Mouse (Mus musculus): ENCODE results near the gene BC048507. TPM values are rescaled to one million over a fixed set of nuclear protein-coding genes. Genes with fewer than 3 reads are reported as not detected.

BC048507 gene
- total and polyA plus RNA-seq, 3 experiments: not detected

DNA sequence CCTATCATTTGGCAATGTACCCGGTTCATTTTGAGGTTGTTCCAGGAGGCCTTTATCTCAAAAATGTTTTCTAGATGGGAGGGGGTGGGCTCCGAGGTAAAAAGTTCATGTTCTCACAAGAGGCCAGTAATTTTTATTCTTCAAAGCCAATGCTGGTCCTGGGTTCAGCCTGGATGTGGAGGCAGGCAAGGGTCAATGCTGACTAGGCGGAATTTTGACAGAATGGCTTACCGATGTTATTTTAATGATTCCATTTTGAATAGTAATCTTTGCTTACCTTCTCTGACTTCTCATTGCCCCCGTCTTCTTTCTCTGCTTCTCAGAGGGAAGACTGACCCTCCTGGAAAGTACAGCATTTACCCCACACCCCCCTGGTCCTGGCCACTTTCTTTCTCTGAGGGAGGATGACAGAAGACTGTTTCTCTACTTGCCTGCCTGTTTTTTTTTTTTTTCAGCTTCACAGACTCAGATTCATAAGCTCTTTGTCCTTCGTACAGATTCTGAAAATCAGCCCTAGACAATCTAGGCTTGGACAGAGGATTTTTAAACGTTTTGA lies 13.7 kb downstream of the BC048507 start:
- H3K79me2 ChIP-seq (ENCODE audit: control insufficient read depth, insufficient read depth, low read length, poor library complexity): no peaks in the 10 kb centered on the region
- no peak overlapping the region for H3K9ac ChIP-seq (ENCODE audit: control insufficient read depth, low read depth, low read length, poor library complexity, severe bottlenecking)
- no peak overlapping the region for H3K4me3 ChIP-seq (ENCODE audit: control insufficient read depth in 1 of 2, insufficient read depth in 1 of 2, low read depth in 2 of 2, low read length in 2 of 2)
- no peaks in the 10 kb centered on the region for H3K4me1 ChIP-seq (ENCODE audit: control insufficient read depth in 1 of 2, insufficient read depth in 2 of 2, low read length in 2 of 2)
- H3K9me3 ChIP-seq (replicated peaks; ENCODE audit: insufficient read depth, low read length): no peaks in the 10 kb centered on the region
- no peak for DNase-seq (ENCODE audit: low read depth, low spot score)
- no peak overlapping the region for H3K27ac ChIP-seq (ENCODE audit: control insufficient read depth, low read depth, low read length)
- no peaks in the 10 kb centered on the region for H3K36me3 ChIP-seq (ENCODE audit: control insufficient read depth in 1 of 2, insufficient read depth in 2 of 2, low read length in 2 of 2)
- H3K27me3 ChIP-seq (ENCODE audit: control insufficient read depth in 1 of 2, insufficient read depth in 2 of 2, low read length in 2 of 2): no peaks in the 10 kb centered on the region
- TF ChIP-seq MAFK (IDR thresholded peaks at IDR 0.05; ENCODE audit: borderline replicate concordance, low read depth, low read length) (no peak), UBTF (IDR thresholded peaks at IDR 0.05; ENCODE audit: borderline replicate concordance, insufficient read depth, low read depth, low read length) (no peak), POLR2A (IDR thresholded peaks at IDR 0.05; ENCODE audit: control insufficient read depth in 1 of 2, insufficient read depth in 1 of 2, low read depth in 1 of 2, low read length in 2 of 2, poor library complexity in 1 of 2) (no peak), POLR2AphosphoS5 (IDR thresholded peaks at IDR 0.05; ENCODE audit: borderline replicate concordance, low read depth, low read length) (no peak)

DNA sequence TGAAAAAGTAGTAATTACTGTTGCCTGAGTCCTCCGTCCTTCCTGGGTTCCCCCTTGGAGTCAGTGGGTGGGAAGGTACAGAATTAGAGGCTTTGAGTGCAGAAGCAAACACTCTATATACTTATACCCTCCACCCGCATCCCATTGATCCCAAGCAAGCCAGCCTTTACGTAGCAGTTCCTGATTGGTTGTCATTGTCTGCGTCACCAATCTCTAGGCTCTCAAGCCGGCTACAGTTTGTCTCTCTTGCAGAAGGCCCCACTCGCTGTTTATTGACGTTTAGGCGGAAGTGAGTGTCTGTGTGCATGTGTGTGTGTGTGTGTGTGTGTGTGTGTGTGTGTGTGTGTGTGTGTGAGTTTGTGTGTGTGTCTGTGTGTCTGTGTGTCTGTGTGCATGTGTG lies 20.8 kb downstream of the BC048507 start:
- H3K27ac ChIP-seq (ENCODE audit: control insufficient read depth, low read depth, low read length): no peak overlapping the region
- no peaks in the 10 kb centered on the region for H3K79me2 ChIP-seq (ENCODE audit: control insufficient read depth, insufficient read depth, low read length, poor library complexity)
- H3K27me3 ChIP-seq (ENCODE audit: control insufficient read depth in 1 of 2, insufficient read depth in 2 of 2, low read length in 2 of 2): no peaks in the 10 kb centered on the region
- DNase-seq (ENCODE audit: low read depth, low spot score): no peak
- H3K9ac ChIP-seq (ENCODE audit: control insufficient read depth, low read depth, low read length, poor library complexity, severe bottlenecking): no peak overlapping the region
- no peaks in the 10 kb centered on the region for H3K4me1 ChIP-seq (ENCODE audit: control insufficient read depth in 1 of 2, insufficient read depth in 2 of 2, low read length in 2 of 2)
- no peak for TF ChIP-seq SMC3 (IDR thresholded peaks at IDR 0.05; ENCODE audit: low read depth, low read length)
- TF ChIP-seq MYC (IDR thresholded peaks at IDR 0.05; ENCODE audit: low read depth, low read length): no peak
- no peak for TF ChIP-seq MXI1 (IDR thresholded peaks at IDR 0.05; ENCODE audit: low read depth, low read length)
- H3K36me3 ChIP-seq (ENCODE audit: control insufficient read depth in 1 of 2, insufficient read depth in 2 of 2, low read length in 2 of 2): no peaks in the 10 kb centered on the region
- no peak overlapping the region for H3K4me3 ChIP-seq (ENCODE audit: control insufficient read depth in 1 of 2, insufficient read depth in 1 of 2, low read depth in 2 of 2, low read length in 2 of 2)
- no peaks in the 10 kb centered on the region for H3K9me3 ChIP-seq (replicated peaks; ENCODE audit: insufficient read depth, low read length)

DNA sequence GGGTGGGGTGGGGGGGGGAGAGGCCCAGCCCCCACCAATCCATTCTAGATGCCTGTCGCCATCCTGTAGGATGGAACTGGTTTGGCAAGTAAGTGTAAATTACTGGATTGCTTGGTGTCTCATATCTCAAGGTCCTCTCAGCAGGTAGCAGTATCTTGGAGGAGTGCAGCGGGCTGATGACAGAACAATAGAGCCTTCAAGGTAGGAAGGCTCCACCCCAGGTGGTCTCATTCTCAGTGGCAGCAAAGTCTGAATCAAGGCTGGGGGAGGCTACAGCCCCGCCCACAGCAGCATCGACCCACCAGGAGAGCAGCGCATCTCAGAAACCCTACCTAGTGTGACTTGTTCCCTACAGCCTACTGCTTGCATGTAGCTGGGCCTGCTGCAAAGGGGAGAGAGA lies 46.6 kb downstream of the BC048507 start:
- no peak for TF ChIP-seq MAX (IDR thresholded peaks at IDR 0.05; ENCODE audit: low read length)
- no peaks in the 10 kb centered on the region for H3K79me2 ChIP-seq (ENCODE audit: control insufficient read depth, insufficient read depth, low read length, poor library complexity)
- no peaks in the 10 kb centered on the region for H3K9me3 ChIP-seq (replicated peaks; ENCODE audit: insufficient read depth, low read length)
- DNase-seq (ENCODE audit: low read depth, low spot score): no peak
- no peaks in the 10 kb centered on the region for H3K36me3 ChIP-seq (ENCODE audit: control insufficient read depth in 1 of 2, insufficient read depth in 2 of 2, low read length in 2 of 2)
- H3K4me3 ChIP-seq (ENCODE audit: control insufficient read depth in 1 of 2, insufficient read depth in 1 of 2, low read depth in 2 of 2, low read length in 2 of 2): no peak overlapping the region
- no peaks in the 10 kb centered on the region for H3K27me3 ChIP-seq (ENCODE audit: control insufficient read depth in 1 of 2, insufficient read depth in 2 of 2, low read length in 2 of 2)
- H3K9ac ChIP-seq (ENCODE audit: control insufficient read depth, low read depth, low read length, poor library complexity, severe bottlenecking): no peak overlapping the region
- no peak overlapping the region for H3K27ac ChIP-seq (ENCODE audit: control insufficient read depth, low read depth, low read length)
- H3K4me1 ChIP-seq (ENCODE audit: control insufficient read depth in 1 of 2, insufficient read depth in 2 of 2, low read length in 2 of 2): no peaks in the 10 kb centered on the region

Other genes with a start within 250 kb of the BC048507 start
- 1.6 and 1.7 TPM in 2 replicates for gene Gm49345, start 225.6 kb upstream of the BC048507 start, total RNA-seq (2012; rRNA removed)
- under 1 TPM in 1 of 2 experiments, not detected in 1; 0.54 TPM for gene Gm49345, start 225.6 kb upstream of the BC048507 start, polyA plus RNA-seq (2012; ENCODE audit: insufficient read depth in 1 of 2, insufficient read length in 2 of 2, low read depth in 1 of 2, low replicate concordance in 2 of 2, missing spikeins in 1 of 2)
- gene Zfp729a, start 225.5 kb upstream of the BC048507 start, total RNA-seq (2012; rRNA removed): 1.9 and 2.7 TPM in 2 replicates
- 1 to 10 TPM in 1 of 2 experiments, not detected in 1; 2.6 TPM for gene Zfp729a, start 225.5 kb upstream of the BC048507 start, polyA plus RNA-seq (2012; ENCODE audit: insufficient read depth in 1 of 2, insufficient read length in 2 of 2, low read depth in 1 of 2, low replicate concordance in 2 of 2, missing spikeins in 1 of 2)
- 0.59 and 2.0 TPM in 2 replicates for gene Zfp738, start 176.3 kb upstream of the BC048507 start, total RNA-seq (2012; rRNA removed)
- gene Zfp738, start 176.3 kb upstream of the BC048507 start, polyA plus RNA-seq (2012; ENCODE audit: insufficient read depth in 1 of 2, insufficient read length in 2 of 2, low read depth in 1 of 2, low replicate concordance in 2 of 2, missing spikeins in 1 of 2): 1 to 10 TPM in 1 of 2 experiments, not detected in 1; 2.4 TPM
- gene Zfp65, start 134.2 kb upstream of the BC048507 start, total RNA-seq (2012; rRNA removed): 3.7 and 3.9 TPM in 2 replicates
- gene Zfp65, start 134.2 kb upstream of the BC048507 start, polyA plus RNA-seq (2012; ENCODE audit: insufficient read depth in 1 of 2, insufficient read length in 2 of 2, low read depth in 1 of 2, low replicate concordance in 2 of 2, missing spikeins in 1 of 2): 1 to 10 TPM in 1 of 2 experiments, not detected in 1; 2.9 TPM
- gene Zfp85, start 108.1 kb upstream of the BC048507 start, total RNA-seq (2012; rRNA removed): 1.4 and 2.1 TPM in 2 replicates
- gene Zfp85, start 108.1 kb upstream of the BC048507 start, polyA plus RNA-seq (2012; ENCODE audit: insufficient read depth in 1 of 2, insufficient read length in 2 of 2, low read depth in 1 of 2, low replicate concordance in 2 of 2, missing spikeins in 1 of 2): 1 to 10 TPM in 1 of 2 experiments, not detected in 1; 1.6 TPM
- not detected in 2 replicates for gene Zfp493, start 83.6 kb upstream of the BC048507 start, total RNA-seq (2012; rRNA removed)
- under 1 TPM in 1 of 2 experiments, not detected in 1; 0.38 TPM for gene Zfp493, start 83.6 kb upstream of the BC048507 start, polyA plus RNA-seq (2012; ENCODE audit: insufficient read depth in 1 of 2, insufficient read length in 2 of 2, low read depth in 1 of 2, low replicate concordance in 2 of 2, missing spikeins in 1 of 2)
- 0.39 and 0.58 TPM in 2 replicates for gene Zfp273, start 49.6 kb upstream of the BC048507 start, total RNA-seq (2012; rRNA removed)
- under 1 TPM in 1 of 2 experiments, not detected in 1; 0.77 TPM for gene Zfp273, start 49.6 kb upstream of the BC048507 start, polyA plus RNA-seq (2012; ENCODE audit: insufficient read depth in 1 of 2, insufficient read length in 2 of 2, low read depth in 1 of 2, low replicate concordance in 2 of 2, missing spikeins in 1 of 2)
- not detected in 2 replicates for gene Gm10037, start 32.2 kb upstream of the BC048507 start, total RNA-seq (2012; rRNA removed)
- gene Gm10037, start 32.2 kb upstream of the BC048507 start, polyA plus RNA-seq (2012; ENCODE audit: insufficient read depth in 1 of 2, insufficient read length in 2 of 2, low read depth in 1 of 2, low replicate concordance in 2 of 2, missing spikeins in 1 of 2): not detected

Measured in MEL (cell line).